Mouse (Mus musculus) neural tube, embryonic 15.5 days (tissue): ENCODE measurements around the gene Aatf. TPM values are rescaled to one million over a fixed set of nuclear protein-coding genes. Genes with fewer than 3 reads are reported as not detected.

Experiments
- ATAC-seq: fragments of 200-750 bp; cut with Nextera tagmentation; 2 replicates; pipeline ENCODE4 v1.8.0; 2017; ENCODE audit warnings: mild to moderate bottlenecking, moderate TSS enrichment, moderate library complexity; ENCODE audit not compliant: low FRiP score
- H3K27ac ChIP-seq: fragments of 300-500 bp; sonication (generic); replicated peaks from 2 replicates; pipeline ENCODE4 v1.5.1; 2015; ENCODE audit warnings: mild to moderate bottlenecking, inconsistent platforms
- H3K27me3 ChIP-seq: fragments of 300-500 bp; sonication (generic); replicated peaks from 2 replicates; pipeline ENCODE4 v1.6.1; 2015; ENCODE audit warnings: inconsistent platforms
- H3K36me3 ChIP-seq: fragments of 300-500 bp; sonication (generic); 2 replicates; pipeline ENCODE4 v1.6.1; 2015; ENCODE audit warnings: inconsistent platforms
- H3K4me1 ChIP-seq: fragments of 300-500 bp; sonication (generic); 2 replicates; pipeline ENCODE4 v1.6.1; 2015; ENCODE audit warnings: inconsistent platforms
- H3K4me2 ChIP-seq: fragments of 300-500 bp; sonication (generic); 2 replicates; pipeline ENCODE4 v1.6.1; 2015; ENCODE audit warnings: inconsistent platforms, mild to moderate bottlenecking, moderate library complexity
- H3K4me3 ChIP-seq: fragments of 300-500 bp; sonication (generic); replicated peaks from 2 replicates; pipeline ENCODE4 v1.5.1; 2015; ENCODE audit warnings: mild to moderate bottlenecking, inconsistent platforms
- H3K9ac ChIP-seq: fragments of 300-500 bp; sonication (generic); replicated peaks from 2 replicates; pipeline ENCODE4 v1.6.1; 2015; ENCODE audit warnings: mild to moderate bottlenecking, inconsistent platforms
- H3K9me3 ChIP-seq: fragments of 300-500 bp; sonication (generic); replicated peaks from 2 replicates; pipeline ENCODE4 v1.6.1; 2016; ENCODE audit warnings: inconsistent platforms
- WGBS: fragments of 180-500 bp; shearing (Covaris S2); methylation state at CpG from one replicate; pipeline ENCODE4 v1.1.7; 2015; ENCODE audit warnings: mixed read lengths; 5-methylcytosine and 5-hydroxymethylcytosine counted together
- polyA plus RNA-seq: library from polyadenylated mRNA; unstranded; fragments of >200 nt; fragmentation: Nextera tagmentation; extraction: Ambion mirVana; gene quantifications from 2 replicates; pipeline ENCODE4 v1.2.1, GENCODE M21; 2015

The Aatf gene
- polyA plus RNA-seq, 1 experiment from 2014 or later: 49.8 TPM

DNA sequence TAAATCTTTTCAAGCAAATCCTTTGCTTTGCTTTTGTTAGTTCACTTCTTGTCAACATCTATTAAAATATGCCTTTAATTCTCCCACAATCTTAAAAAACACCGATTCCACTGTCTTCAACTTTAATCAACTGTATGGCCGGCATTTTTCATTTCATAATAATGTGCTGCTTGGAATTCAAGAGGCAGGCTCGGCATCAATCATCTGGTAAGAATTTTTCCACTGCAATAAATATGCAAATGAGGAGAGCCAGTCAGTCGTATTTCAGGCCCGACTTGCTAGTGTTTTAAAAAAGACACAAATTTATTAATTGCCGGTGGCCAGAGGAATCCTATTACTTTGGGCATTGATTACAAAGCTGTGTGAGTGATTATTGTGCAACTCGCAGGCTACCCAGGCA is 31.7 kb downstream of the Aatf start:
- ATAC-seq: no peak
- H3K9me3 ChIP-seq: no peaks in the 10 kb centered on the region
- no peaks in the 10 kb centered on the region for H3K36me3 ChIP-seq
- H3K4me3 ChIP-seq: no peak overlapping the region
- WGBS: 24% methylated on average over 7 of the region's 7 CpGs
- no peak overlapping the region for H3K9ac ChIP-seq
- H3K4me2 ChIP-seq: no peak overlapping the region
- H3K4me1 ChIP-seq: peaks cover 12% of the 10 kb centered on the region
- H3K27me3 ChIP-seq: no peaks in the 10 kb centered on the region
- H3K27ac ChIP-seq: no peak overlapping the region

DNA sequence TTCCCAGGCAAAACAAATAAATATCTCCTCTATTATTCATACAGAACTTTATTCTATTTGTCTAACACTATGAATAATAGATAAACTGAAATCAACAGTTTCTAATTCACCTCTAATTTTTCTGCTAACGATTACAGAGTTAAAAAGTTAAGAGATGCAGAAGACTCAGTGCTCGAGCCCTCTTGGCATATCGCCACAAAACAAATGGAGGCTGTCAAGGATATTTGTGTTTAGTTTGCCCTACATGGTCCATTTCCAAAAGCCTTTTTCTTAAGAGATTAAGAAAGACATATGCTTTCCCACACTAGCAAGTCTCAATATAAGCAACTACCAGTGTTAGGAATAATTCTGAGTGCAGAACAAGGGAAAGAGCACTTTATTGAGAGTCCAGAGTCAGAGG is 32.9 kb downstream of the Aatf start:
- H3K27me3 ChIP-seq: no peaks in the 10 kb centered on the region
- WGBS: 51% methylated on average over 3 of the region's 3 CpGs

GRCm38 (mm10) chr11:84476641-84477040 is 36.7 kb downstream of the Aatf start:
- Histone ChIP-seq H3K27ac (no peak overlapping the region), H3K9ac (no peak overlapping the region), H3K9me3 (no peaks in the 10 kb centered on the region), H3K4me2 (no peak overlapping the region), H3K36me3 (no peaks in the 10 kb centered on the region), H3K4me1 (peaks cover 9% of the 10 kb centered on the region), H3K27me3 (no peaks in the 10 kb centered on the region), H3K4me3 (no peak overlapping the region)
- WGBS: 91% methylated on average over 2 of the region's 2 CpGs
- no peak for ATAC-seq

More for the DNA sequence above, 32.9 kb downstream of the Aatf start:
- no peaks in the 10 kb centered on the region for H3K9me3 ChIP-seq
- H3K4me3 ChIP-seq: no peak overlapping the region
- no peak for ATAC-seq
- H3K9ac ChIP-seq: no peak overlapping the region
- H3K4me1 ChIP-seq: peaks cover 12% of the 10 kb centered on the region
- H3K36me3 ChIP-seq: no peaks in the 10 kb centered on the region
- H3K4me2 ChIP-seq: no peak overlapping the region
- H3K27ac ChIP-seq: no peak overlapping the region

GRCm38 (mm10) chr11:84475991-84476390 is 37.3 kb downstream of the Aatf start:
- Histone ChIP-seq H3K27ac (no peak overlapping the region), H3K4me1 (peaks cover 5% of the 10 kb centered on the region), H3K36me3 (0 out of 2 replicates have a peak, but pooled peaks cover 4% of the 10 kb centered on the region), H3K9me3 (no peaks in the 10 kb centered on the region), H3K9ac (no peak overlapping the region), H3K4me3 (no peak overlapping the region), H3K4me2 (no peak overlapping the region), H3K27me3 (no peaks in the 10 kb centered on the region)
- ATAC-seq: no peak
- whole genome bisulfite sequencing: 93% methylated on average over 4 of the region's 4 CpGs

DNA sequence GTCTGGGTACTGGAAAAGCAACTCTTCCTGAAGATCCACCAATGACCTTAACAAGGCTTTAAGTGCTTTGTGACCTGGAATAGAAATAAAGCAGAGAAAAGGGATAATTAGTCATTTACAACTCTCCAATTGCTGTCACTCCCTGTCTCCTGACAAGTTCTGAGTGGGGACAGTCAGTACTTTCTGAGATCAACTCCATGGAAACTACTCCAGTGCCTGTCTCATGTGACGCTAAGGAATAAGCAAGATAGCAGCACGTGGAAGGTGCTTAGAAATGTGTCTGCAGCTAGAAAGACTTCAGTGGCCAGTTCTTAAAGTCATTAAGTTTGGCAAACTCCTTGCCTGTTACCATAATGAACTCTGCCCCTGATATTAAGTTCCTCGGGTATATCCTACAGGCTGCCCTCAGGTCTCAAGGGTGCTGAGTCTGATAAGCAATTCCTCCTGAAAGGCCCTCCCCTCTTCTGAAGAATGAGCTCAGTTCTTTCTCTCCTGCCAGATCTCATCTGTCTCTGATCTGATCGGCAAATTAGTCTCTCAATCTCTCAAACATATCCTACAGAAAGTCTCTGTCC is 40.1 kb downstream of the Aatf start:
- no peak overlapping the region for H3K4me2 ChIP-seq

GRCm38 (mm10) chr11:84464571-84464970 is 48.8 kb downstream of the Aatf start:
- 0 out of 2 replicates have a peak, but pooled peaks have one; percentile 31 for ATAC-seq
- Histone ChIP-seq H3K4me3 (no peak overlapping the region), H3K27ac (0 out of 2 replicates have a peak overlapping the region, but pooled peaks have one; percentile 15), H3K9me3 (no peaks in the 10 kb centered on the region), H3K4me1 (peaks cover 8% of the 10 kb centered on the region; the same call in 1 of the 2 replicates), H3K4me2 (no peak overlapping the region), H3K9ac (no peak overlapping the region), H3K36me3 (peaks cover 8% of the 10 kb centered on the region; the same call in 1 of the 2 replicates), H3K27me3 (no peaks in the 10 kb centered on the region)
- WGBS: 36% methylated on average over 5 of the region's 5 CpGs

More for the DNA sequence above, 40.1 kb downstream of the Aatf start:
- ATAC-seq: no peak
- Histone ChIP-seq H3K4me3 (no peak overlapping the region), H3K27me3 (no peaks in the 10 kb centered on the region), H3K9me3 (no peaks in the 10 kb centered on the region), H3K9ac (no peak overlapping the region), H3K4me1 (no peaks in the 10 kb centered on the region), H3K27ac (no peak overlapping the region), H3K36me3 (peaks cover 13% of the 10 kb centered on the region; the same call in 1 of the 2 replicates)
- WGBS: 80% methylated on average over 4 of the region's 4 CpGs

GRCm38 (mm10) chr11:84453901-84454300 is 59.4 kb downstream of the Aatf start:
- no peak for ATAC-seq
- Histone ChIP-seq H3K27me3 (no peaks in the 10 kb centered on the region), H3K4me1 (no peaks in the 10 kb centered on the region), H3K4me3 (no peak overlapping the region), H3K9me3 (no peaks in the 10 kb centered on the region), H3K27ac (no peak overlapping the region), H3K4me2 (no peak overlapping the region), H3K9ac (no peak overlapping the region), H3K36me3 (no peaks in the 10 kb centered on the region)
- 93% methylated on average over 7 of the region's 7 CpGs for WGBS

DNA sequence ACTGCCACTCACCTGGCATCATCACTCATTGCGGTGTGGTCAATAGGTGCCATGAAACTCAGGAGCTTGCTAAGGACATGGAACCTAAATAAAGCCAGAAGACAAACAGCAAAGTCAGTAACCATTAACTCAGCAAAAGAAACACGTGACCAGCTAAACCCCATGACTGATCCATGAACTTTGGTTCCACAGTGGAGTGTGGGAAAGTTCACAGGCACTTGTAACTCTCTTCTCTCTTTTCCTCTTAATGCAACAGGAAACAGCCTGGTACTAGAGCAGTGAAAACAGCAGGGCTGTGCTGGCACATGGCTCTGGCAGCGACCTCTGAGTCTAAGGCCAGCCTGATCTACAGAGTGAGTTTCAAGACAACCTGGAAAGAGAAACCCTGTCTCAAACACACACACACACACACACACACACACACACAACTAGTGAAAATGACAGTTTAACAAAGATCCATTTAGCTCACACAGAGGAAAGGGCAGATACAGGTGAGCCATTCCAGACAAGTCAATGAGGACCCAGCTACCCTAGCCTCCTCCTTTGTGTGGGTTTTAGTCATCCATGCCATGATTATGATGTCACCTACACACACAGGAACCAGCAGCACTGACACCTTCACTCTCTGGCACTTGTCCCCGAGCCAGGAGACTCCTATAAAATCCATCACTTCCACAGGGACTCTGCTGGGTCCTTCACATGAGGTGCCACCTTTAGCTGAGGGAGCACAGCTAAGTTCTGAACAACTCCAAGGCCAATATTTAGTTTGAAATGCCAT is 70.6 kb downstream of the Aatf start:
- no peak overlapping the region for H3K9ac ChIP-seq
- H3K27ac ChIP-seq: no peak overlapping the region
- H3K4me1 ChIP-seq: no peaks in the 10 kb centered on the region
- H3K36me3 ChIP-seq: peaks cover 12% of the 10 kb centered on the region; the same call in 1 of the 2 replicates
- no peak overlapping the region for H3K4me2 ChIP-seq
- WGBS: 88% methylated on average over 4 of the region's 4 CpGs
- ATAC-seq: no peak
- H3K4me3 ChIP-seq: no peak overlapping the region
- H3K27me3 ChIP-seq: no peaks in the 10 kb centered on the region
- H3K9me3 ChIP-seq: no peaks in the 10 kb centered on the region

GRCm38 (mm10) chr11:84440402-84440801 is 72.9 kb downstream of the Aatf start:
- peaks cover 12% of the 10 kb centered on the region; the same call in 1 of the 2 replicates for H3K36me3 ChIP-seq
- no peak for ATAC-seq
- H3K27me3 ChIP-seq: no peaks in the 10 kb centered on the region
- no peaks in the 10 kb centered on the region for H3K9me3 ChIP-seq
- H3K4me3 ChIP-seq: no peak overlapping the region
- WGBS: 94% methylated on average over 3 of the region's 3 CpGs
- H3K9ac ChIP-seq: no peak overlapping the region
- H3K4me1 ChIP-seq: no peaks in the 10 kb centered on the region
- no peak overlapping the region for H3K4me2 ChIP-seq
- no peak overlapping the region for H3K27ac ChIP-seq

DNA sequence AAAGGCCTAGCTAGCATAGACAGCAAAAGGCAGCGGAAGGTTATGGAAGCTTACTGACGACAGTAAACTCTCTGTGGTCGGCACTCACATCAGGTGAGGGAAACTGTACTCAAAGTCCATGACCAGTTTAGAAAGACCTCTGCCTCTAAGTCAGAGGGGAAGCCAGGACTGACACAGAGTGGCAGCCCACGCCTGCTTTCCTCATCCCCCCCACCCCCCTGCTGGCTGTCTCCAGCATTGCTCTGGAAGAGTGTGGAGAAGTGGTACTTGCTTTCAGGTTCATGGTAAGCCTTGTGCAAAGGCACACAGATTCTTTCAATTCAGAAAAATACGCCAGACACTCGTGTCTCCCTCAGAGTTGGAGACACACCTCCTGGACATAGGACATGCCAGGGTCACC is 78.4 kb downstream of the Aatf start:
- Histone ChIP-seq H3K4me1 (no peaks in the 10 kb centered on the region; the same call in 1 of the 2 replicates), H3K27me3 (no peaks in the 10 kb centered on the region), H3K4me2 (no peak overlapping the region), H3K36me3 (no peaks in the 10 kb centered on the region), H3K9ac (no peak overlapping the region), H3K4me3 (no peak overlapping the region), H3K9me3 (no peaks in the 10 kb centered on the region), H3K27ac (no peak overlapping the region)
- 75% methylated on average over 6 of the region's 6 CpGs for WGBS
- ATAC-seq: no peak

- 72% methylated on average over 4 of the region's 4 CpGs for WGBS
- no peaks in the 10 kb centered on the region for H3K9me3 ChIP-seq
- H3K9ac ChIP-seq: no peak overlapping the region
- H3K36me3 ChIP-seq: no peaks in the 10 kb centered on the region
- no peak overlapping the region for H3K4me2 ChIP-seq
- no peaks in the 10 kb centered on the region for H3K27me3 ChIP-seq
- H3K27ac ChIP-seq: no peak overlapping the region
- peaks cover 12% of the 10 kb centered on the region for H3K4me1 ChIP-seq
- H3K4me3 ChIP-seq: no peak overlapping the region
- no peak for ATAC-seq
These were observed 83.0 kb downstream of the Aatf start for GRCm38 (mm10) chr11:84430336-84430735.

DNA sequence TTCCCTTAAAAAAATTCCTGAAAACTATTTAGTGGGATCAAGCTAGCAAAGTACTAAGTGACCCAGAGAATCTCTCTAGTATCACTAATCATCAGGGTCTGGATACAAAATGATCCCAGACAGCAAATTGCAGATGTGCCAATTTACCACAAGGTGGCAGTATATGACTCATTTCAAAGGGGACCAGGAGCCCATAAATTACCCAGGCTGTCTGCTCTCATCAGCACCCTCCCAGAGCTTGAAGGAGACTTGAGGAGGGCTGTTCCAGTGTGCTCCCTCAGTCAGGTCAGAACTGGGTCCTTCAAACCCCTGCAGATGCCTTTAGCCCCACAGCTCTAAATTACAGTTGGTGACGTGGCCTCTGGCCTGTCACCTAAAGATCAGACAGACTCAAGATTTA is 83.7 kb downstream of the Aatf start:
- H3K27me3 ChIP-seq: no peaks in the 10 kb centered on the region
- peaks cover 16% of the 10 kb centered on the region for H3K4me1 ChIP-seq
- H3K9me3 ChIP-seq: no peaks in the 10 kb centered on the region
- H3K27ac ChIP-seq: 0 out of 2 replicates have a peak overlapping the region, but pooled peaks have one; percentile 20
- no peak overlapping the region for H3K4me2 ChIP-seq
- H3K4me3 ChIP-seq: no peak overlapping the region
- WGBS: 36% methylated on average over 1 of the region's 1 CpGs
- peak; percentile 59; the same call in 1 of the 2 replicates for ATAC-seq
- H3K36me3 ChIP-seq: no peaks in the 10 kb centered on the region
- no peak overlapping the region for H3K9ac ChIP-seq
